Mouse (Mus musculus) v-Abl transformed pro-B cells (cell line): ENCODE results near the gene Gsto2.

Source experiments
- in situ Hi-C, 2 experiments: fragments of 400-800 bp; cut with MboI; formaldehyde crosslinking; loops; one replicate each; pipeline ENCODE4 v1.15.1; 2025; ENCODE audit not compliant: unreplicated experiment in 2 of 2

The Gsto2 gene

DNA sequence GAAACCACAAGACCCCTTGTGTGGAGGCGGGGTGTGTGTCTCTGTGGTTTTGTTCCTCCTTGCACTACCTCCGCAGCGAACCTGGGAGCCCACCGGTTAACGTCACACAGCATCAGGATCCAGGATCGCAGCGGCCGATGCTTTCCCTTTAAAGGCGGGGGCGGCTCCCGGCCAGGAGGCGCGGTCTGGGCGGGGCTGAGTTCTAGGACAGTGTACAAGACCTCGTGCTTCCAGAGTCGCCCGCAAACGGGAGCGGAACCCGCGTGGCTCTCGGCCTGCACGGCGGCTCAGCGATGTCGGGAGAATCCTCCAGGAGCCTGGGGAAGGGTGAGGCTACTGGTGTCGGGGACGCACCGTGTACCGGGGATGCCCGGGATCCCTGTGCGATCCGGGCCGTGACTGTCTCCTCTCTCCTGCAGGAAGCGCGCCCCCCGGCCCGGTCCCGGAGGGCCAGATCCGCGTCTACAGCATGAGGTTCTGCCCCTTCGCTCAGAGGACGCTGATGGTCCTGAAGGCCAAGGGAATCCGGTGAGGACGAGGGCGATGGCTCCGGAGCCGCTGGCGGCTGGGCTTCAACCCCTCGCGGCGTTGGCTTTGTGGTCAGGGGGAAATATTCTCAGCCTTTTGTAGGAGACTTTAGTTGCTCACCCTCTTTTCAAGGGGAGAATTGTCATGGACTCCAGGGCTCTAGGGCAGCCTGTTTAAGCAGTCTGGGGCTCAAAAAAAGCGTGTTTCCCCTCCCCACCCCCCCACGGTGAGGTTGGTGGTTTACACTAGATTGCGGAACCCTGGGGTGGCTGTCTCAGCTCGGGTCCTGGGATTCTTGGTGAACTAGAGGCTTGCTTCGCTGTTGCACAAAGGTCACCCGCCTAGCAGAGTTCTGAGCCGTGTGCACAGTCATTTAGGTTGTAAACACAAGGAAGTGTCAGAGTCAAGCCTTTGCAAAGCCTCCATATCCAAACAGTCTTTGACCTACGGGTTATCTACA, 10.2 kb upstream of the Gsto2 start, which contains the start of gene Gsto1:
Gsto1 (plus strand) TSS at position 175 of the 988 bp plus-strand sequence.
- in situ Hi-C loops: no loop called here

DNA sequence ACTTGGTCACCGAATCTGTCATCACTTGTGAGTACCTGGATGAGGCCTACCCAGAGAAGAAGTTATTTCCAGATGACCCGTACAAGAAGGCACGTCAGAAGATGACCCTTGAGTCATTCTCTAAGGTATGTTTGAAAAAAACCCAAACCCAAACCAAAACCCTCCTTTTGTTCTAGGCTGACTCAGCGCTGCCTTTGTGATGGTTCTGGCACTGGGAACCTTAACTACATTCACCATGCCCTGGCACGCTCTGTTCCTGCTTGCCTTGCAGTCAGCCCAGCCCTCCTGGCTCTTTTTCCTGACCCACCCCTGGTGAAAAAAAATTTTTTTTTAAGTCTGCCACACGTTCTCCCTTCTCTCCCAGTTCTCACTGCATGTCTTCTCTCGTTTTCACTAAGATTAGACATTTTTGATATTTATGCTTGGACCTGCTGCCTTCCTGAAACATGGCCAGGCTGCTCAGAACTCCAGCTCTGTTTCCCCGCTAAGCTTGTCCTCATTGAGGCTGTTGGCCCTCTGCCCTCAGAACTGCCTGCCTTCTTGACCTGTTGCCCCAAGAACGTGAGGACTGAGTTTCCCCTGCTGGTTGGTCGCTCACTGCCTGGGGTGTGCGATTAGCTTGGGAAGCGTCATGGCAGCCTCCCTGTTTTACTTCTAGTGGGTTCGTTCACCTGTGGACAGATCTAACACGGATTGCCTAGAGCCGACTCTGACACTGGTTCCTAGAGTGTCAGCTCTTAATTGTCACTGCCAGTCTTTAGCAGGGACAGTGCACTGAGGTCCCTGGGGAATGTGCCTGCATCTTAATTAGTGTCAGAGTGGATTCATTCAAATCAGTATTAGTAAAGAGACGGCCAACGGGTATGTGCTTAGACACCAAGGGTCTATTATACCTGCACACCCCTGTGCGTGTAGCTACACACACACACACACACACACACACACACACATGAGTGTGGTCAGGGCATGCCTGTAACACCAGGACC, 7.1 kb upstream of the Gsto2 start:
- in situ Hi-C loops: no loop called here

DNA sequence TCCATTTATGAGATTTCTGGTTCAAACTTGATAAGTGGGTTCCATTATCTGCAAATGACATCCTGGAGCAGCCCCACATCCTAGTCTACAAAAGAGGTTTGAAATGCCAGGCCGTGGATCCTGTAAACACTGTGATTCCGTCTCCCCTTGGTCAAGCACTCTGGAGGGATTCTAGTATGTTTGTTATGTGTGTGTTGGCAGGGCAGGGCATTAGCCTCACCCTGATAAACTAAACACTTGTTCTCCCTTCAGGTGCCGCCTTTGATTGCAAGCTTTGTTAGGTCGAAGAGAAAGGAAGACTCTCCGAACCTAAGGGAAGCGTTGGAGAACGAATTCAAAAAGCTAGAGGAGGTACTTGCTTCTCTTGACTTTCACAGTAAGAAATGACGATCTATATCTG, 6.2 kb upstream of the Gsto2 start:
- in situ Hi-C loops: no loop called here

DNA sequence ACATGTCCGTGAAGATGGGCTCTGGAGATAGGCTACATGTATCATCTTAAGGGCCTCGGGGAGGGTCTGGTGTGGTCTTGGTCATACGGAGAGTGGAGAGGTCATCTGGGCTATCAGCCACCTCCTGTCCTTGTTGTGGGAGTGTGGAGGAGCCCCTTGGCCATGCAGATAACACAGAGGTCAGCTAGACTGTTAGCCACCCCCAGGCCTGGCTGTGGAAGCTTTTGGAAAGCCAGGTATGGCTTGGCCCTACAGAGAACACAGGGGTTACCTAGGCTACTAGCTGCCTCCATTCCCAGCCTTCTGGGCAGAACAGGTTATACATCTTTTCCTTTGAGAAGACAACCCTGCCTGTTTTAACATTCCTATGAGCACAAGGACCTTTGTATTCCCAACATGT, 2.8 kb upstream of the Gsto2 start:
- in situ Hi-C loops: no loop called here

DNA sequence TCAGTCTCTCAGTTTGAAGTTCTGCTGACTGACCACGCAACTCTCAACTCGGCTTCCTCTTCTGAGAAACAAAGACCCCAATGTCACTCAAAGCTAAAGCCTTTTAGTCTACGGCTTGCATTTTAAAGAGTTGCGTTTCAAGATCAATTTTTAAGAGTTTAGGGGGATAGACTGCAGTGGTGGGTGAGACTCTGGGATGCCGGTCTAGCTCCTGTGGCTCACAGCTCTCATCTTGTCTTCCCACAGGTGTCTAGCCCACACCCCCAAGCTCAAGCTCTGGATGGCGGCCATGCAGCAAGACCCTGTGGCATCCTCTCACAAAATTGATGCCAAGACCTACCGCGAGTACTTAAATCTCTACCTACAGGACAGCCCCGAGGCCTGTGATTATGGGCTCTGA, 1.3 kb upstream of the Gsto2 start:
- in situ Hi-C loops: no loop called here

DNA sequence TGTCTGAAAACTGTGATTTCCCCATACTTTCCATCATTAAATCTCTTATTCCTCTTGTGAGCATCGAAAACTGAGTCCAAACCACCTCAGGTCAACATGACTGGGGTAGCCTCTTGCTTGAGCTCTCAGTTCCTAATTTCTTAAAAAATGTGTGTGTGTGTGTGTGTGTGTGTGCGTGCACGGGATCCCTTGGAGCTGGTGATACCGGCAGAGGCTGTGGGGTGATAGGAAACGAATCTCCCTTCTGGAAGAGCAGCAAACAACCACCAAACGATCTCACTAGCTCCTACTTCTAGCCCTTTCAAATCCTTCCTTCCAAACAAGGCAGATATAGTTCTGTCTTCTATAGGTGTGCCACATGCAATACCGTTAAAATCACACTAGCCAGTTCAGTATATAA, 613 bp upstream of the Gsto2 start:
- in situ Hi-C loops: no loop called here

DNA sequence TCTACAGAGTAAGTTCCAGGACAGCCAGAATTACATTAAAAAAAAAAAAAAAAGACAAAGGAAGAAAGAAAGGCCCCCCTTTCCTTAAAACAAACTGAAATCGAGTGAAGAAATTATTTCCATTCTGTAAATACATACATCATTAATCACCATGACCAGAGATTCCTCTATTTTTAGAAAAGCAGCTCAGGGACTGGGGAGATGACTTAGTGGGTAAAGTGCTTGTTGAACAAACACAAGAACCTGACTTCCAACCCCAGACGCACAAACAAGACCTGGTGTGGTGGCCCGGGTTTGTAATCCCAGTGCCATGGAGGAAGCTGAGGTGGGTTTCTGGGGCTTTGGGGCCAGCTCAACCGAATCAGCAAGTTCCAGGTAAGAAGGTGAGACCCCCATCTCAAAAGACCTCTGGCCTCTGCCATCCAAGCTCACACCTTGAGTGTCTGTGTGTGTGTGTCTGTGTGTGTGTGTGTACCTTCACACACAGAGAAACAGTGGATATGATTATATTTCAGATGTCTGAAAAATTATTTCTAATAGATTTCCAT, 2.4 kb downstream of the Gsto2 start:
- in situ Hi-C loops: no loop called here

DNA sequence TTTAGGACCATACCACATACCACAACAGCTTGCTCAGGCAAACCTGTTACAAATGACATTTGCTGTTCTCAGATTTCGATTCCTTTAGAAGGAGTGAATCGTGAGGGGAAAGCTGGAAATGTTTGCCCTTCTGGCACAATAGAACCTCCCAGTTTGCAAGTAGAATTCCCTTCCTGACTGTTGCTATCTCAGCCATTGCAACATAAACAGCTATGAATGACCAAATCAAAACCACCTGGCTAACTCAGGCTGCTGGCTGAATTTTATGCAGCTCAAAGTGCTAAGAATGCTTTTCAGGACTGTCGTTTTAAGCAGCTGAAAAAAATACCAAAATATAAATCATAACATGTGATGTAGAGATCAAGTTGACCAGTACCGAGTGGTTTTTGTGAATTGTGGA, 3.6 kb downstream of the Gsto2 start:
- in situ Hi-C loops: no loop called here

DNA sequence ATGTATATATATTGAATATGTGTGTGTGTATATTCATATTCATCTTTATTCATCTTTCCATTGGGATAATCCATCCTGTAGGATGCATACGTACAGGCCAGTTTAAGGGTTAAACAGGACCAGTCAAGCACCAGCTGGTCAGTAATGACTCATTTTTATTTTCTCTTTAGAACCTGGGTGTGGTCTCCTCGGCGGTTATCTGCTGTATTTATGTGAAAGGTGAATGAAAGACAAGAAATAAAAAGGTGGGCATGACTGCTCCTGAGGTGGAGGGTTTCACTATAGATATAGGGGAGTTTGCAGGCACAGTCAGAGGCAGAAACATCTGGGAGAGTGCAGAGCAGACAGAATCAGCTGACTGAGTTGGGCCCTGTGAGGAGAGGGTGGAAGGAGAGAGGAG, 4.2 kb downstream of the Gsto2 start:
- in situ Hi-C loops: no loop called here

DNA sequence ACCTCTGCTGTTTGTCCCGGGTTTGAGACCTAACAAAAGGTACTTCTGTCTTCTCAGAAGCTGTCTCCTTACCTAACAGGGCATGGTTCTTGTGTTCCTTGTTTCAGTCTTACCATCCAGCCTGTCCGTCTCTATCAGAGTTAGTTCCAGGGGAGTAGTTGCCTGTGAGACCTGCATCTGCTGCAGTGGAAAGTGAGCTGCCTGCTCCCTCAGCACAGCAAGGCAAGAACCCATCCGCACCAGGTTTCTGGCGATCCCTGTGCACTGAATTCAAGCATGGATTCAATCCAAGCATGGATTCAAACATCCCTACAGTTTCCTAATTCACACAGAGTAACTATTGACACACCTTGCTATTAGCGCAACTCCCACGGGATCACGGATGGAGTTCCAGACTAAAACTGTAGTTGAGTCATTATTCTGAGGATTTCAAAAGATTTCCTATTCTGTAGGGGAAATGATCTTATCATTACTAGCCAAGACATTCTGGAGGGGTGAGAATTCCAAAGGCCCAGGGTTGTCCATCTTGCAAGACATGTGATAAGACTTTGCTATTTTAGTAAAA, 4.8 kb downstream of the Gsto2 start:
- in situ Hi-C loops: no loop called here

DNA sequence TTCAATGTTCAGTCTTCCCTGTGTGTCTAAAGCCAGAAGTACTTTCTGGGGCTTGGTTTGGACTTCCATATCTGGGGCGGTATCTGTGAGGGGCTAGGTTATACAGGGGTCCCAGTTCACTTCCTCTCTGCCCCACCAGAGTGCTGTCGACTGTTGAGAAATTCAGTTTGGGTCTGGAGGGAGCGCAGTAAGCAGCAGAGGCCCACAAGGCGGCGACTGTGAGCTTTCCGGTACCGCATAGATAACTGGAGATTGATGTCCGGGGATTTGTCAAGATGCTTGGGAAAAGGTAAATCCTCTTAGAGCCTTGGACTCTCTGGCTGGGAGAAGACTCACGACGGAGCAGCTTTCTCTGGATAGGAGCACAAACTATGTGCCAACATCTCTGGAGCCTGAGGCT, 6.2 kb downstream of the Gsto2 start:
- in situ Hi-C loops: no loop called here

DNA sequence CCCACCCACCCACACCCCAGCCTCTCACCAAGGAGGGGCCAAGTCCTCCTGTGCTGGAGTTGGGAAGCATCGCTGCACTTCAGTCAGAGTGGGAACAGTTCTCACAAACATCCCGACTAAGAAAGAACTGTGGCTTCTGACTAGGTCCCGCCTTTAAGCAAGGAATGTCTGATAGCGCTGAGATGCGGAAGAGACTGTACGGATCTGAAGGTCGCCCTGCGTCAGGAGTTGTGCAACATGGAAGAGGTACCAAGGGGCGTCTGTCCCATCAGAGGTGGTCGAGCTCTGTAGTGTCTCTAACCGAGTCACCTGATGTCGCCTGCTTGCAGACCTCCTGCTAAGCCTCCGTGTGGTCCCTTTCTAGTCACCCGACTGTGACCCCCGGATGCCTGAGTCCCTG, 10.9 kb downstream of the Gsto2 start:
- in situ Hi-C loops: loop anchor here in 1 of 2 experiments (25.0 kb wide), 1 partner anchor 914 kb away; no protein-coding TSS in a partner anchor

DNA sequence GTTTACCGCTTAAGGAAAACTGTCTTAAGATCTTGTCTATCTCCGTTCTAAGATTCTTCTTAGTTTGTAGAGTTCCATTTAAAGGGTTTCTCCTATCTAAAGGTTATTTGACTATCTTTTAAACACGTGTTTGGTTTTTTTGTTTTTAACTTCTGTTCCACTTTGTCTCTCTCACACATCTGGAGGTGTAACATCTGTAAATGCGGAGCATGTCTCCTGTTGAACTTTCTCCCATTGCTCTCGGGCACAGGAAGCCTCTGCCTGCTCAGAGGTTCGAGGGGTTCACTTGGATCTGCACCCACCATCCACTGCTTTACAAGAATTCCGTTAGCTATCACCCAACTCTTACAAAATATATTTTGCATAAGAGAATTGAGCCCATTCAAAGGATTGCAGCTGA, 16.2 kb downstream of the Gsto2 start:
- in situ Hi-C loops: loop anchor here (5.0 to 25.0 kb wide), 2 partner anchors 51 to 919 kb away; no protein-coding TSS in a partner anchor

DNA sequence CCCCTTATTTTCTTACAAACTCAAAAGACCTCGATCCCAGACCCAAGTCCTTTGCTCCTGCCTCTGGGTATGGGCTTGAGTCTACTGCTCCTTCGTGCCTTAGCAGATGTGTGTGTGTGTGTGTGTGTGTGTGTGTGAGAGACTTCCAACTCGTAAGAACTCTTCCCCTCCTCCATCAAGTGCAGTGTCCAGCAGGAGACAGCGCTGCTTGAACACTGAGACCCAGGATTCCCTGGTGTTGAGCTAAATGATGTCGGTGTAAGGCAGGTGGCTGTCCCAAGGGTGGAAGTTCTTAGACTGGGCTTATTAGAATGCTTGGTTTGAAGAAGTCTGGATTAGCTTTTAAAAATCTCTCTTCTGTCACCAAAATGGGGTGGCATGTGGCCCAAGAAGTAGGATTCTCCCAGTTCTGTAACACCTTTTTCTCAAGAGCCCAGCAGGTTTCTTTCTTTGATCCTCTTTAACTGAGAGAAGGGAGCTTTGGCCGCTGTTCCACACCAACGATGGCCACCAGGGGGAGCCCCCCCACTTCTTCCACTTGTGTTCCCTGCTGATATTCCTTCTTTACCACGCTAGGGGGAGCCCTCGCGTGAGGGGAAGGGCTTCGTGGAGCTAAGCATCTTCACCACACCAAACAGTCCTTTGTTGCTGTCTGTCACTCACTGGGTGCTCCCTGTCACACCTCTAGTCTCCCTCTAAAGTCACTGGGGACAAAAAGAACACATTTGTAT, 17.0 kb downstream of the Gsto2 start:
- in situ Hi-C loops: loop anchor here (5.0 to 25.0 kb wide), 2 partner anchors 50 to 920 kb away; no protein-coding TSS in a partner anchor

DNA sequence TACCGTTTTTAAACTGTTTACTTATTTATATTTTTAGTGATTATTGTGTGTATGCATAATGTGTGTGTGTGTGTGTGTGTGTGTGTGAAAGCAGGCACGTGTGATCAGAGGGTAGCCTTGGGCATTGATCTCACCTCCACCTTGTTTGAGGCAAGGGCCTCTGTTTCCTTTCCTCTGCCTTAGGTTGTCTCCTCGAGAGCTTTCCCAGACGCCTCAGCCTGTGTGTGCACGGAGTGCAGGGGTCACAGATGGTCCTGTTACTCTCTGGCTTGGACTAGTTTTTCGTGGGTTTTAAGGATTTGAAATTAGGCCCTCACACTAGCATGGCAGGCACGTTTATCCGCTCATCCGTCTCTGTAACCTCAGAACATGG, 17.5 kb downstream of the Gsto2 start:
- in situ Hi-C loops: loop anchor here (5.0 to 25.0 kb wide), 2 partner anchors 49 to 921 kb away; no protein-coding TSS in a partner anchor

DNA sequence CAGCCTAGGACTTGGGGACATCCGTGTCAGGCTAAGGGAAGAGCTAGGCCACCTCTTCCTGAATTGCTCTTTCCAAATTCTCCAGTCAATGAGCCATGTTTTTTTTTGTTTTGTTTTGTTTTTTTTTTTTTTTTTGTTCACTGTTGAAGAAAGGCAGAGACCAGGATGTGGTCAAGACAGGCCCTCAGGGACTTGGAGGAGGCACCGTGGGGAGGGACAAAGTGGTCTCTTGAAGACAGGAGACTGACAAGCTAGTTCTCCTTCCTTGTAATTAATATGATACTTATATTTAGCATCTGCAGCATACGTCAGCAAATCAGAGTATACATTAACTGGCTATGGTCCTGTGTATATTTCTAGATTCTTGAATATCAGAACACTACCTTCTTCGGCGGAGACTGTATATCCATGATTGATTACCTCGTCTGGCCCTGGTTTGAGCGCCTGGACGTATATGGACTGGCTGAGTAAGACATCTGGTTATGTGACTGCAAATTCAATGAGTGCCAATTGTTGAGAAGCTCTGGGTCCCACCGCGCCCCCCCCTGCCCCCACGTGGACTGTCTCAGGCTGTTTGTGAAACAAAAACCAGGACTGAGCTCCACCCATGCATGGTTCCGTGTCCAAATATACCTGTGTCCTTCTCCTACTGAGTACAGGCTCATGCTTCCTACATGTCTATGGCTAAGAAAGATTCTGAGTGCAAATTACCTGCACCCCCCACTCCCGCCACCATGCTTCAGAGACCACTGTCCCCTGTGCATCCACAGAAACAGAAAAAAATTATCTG, 19.2 kb downstream of the Gsto2 start:
- in situ Hi-C loops: loop anchor here (5.0 to 25.0 kb wide), 2 partner anchors 48 to 922 kb away; no protein-coding TSS in a partner anchor

DNA sequence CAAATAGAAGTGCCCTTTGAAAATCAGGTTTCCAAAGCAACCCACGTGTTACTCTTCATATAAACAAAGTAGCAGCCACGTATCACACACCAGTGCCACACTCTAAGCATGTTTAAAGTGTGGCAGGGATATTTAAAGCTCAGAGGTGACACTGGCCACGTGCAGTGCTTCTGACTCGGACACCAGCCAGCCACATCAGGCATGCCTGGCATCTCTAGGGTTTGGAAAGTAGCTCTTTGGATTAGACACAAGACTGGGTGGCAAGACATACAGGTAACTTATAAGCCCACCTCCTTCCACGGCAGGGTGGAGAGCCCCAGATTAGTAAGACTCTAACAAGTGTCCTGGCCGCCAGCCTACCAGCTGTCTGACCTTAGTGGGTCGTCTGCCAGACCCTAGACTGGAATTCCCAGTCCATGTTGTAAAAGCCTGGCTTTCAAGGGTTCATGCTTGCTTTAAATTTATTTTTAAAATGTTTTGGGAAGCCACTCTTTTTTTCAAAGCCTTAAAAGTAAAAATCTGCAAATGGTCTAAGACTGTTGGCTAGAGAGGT, 19.9 kb downstream of the Gsto2 start:
- in situ Hi-C loops: loop anchor here in 1 of 2 experiments (25.0 kb wide), 1 partner anchor 923 kb away; no protein-coding TSS in a partner anchor

DNA sequence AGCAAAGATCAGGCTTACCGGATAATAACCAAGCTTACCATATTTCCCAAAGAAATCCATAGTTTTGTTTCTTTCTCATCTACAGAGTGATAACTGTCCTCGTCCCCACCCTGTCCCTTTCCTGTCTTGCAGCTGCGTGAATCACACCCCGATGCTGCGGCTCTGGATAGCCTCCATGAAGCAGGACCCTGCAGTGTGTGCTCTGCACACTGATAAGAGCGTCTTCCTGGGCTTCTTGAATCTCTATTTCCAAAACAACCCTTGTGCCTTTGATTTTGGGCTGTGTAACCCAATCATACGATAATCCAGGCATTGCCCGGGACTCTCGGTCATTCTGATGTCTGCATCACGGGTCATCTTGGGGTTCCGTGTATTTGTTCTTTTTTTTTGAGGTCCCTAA, 20.6 kb downstream of the Gsto2 start:
- in situ Hi-C loops: loop anchor here in 1 of 2 experiments (25.0 kb wide), 1 partner anchor 924 kb away; no protein-coding TSS in a partner anchor
